In the genomic region with DNA sequence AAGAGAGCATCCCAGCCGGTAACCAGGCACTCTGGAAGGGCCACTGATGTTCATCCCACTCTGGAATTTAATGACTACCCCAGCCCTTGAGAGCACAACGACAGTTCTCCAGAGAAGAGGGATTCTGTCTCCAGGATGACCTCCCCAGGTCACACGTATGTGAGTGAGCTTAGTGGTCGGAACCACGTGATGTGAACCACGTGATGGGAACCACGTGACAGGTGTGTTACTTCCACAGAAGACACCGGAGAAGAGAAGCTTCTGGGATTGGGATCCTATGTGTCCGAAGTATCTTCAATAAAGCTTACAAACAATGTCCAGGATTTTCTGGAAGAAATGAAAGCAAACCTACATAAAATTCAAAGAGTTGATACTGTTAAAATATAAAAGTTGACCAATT, we compare ENCODE assay signal across 20 mouse cellular contexts.
DNase-seq lines count a peak whose midpoint lies in the region; ATAC-seq and TF ChIP-seq lines count a peak whose summit lies in the region.
"Had no signal": no experiment of that assay in that cellular context is flagged by ENCODE, and none has a peak within 500 bp of the region (broad histone marks: within the 10 kb centered on the region; RNA-seq: fewer than 3 reads in every experiment).

No protein-coding gene starts in this region.

- H3K79me2 ChIP-seq in C2C12 (ENCODE audit: control insufficient read depth, insufficient read depth) (no peaks in the 10 kb centered on the region), CH12.LX (replicated peaks; ENCODE audit: control insufficient read depth, extremely low read depth, insufficient read depth, poor library complexity, severe bottlenecking) (no peaks in the 10 kb centered on the region)

- ATAC-seq in forebrain, embryonic 14.5 days, result no peak
- ATAC-seq: activated CD4-positive, CD25-positive, alpha-beta regulatory T cell, adult 4 months; CD4-positive, CD25-positive, alpha-beta regulatory T cell, adult 4 months; forebrain, embryonic 13.5 days; forebrain, embryonic 16.5 days; Patski had no signal

- TF ChIP-seq RAD21 in CH12.LX (IDR thresholded peaks at IDR 0.05; ENCODE audit: low read depth, low read length), result no peak

- H3ac ChIP-seq in C2C12 (ENCODE audit: control insufficient read depth, insufficient read length, low read depth), result no peak overlapping the region

- in situ Hi-C loops in CH12.LX (cut with MboI; ENCODE audit: low pct_ligation_motif_present, low pct_unique_long_range_greater_than_20kb, low sequenced_read_pairs), result no loop called here

- dilution Hi-C loops in CH12.LX (cut with MboI; ENCODE audit: extremely low pct_ligation_motif_present, extremely low pct_unique_long_range_greater_than_20kb, low sequenced_read_pairs), result no loop called here

- no peak for DNase-seq in CH12.LX (ENCODE audit: extremely low read depth)
- peak; percentile 15 for DNase-seq in limb, embryonic 10.5 days (ENCODE audit: low spot score)
- DNase-seq in cerebellum, postnatal 14 days, result no peak
- no peak for DNase-seq in forebrain, embryonic 14.5 days (ENCODE audit: low spot score)
- no peak for DNase-seq in kidney, postnatal 4 days
- DNase-seq: adrenal gland, adult 8-10 months; adrenal gland, postnatal 14 days; cerebellum, adult 11 months; cerebellum, adult 18-20 months; cerebellum, adult 8-10 months; cerebellum, adult 9-11 months; cerebellum, postnatal 25 days had no signal

- H3K9ac ChIP-seq in CH12.LX (ENCODE audit: insufficient read depth, low read depth), result no peak overlapping the region
- H3K9ac ChIP-seq in forebrain, embryonic 14.5 days (ENCODE audit: low read length), result no peak overlapping the region
- H3K9ac ChIP-seq: embryonic facial prominence, embryonic 12.5 days; forebrain, embryonic 13.5 days had no signal

- H3K4me2 ChIP-seq in CH12.LX (ENCODE audit: insufficient read depth, low read depth, poor library complexity, severe bottlenecking), result no peak overlapping the region
- H3K4me2 ChIP-seq in forebrain, embryonic 14.5 days (ENCODE audit: low read length), result no peak overlapping the region
- H3K4me2 ChIP-seq: embryonic facial prominence, embryonic 12.5 days; forebrain, embryonic 13.5 days had no signal

- no peaks in the 10 kb centered on the region for H3K36me3 ChIP-seq in C2C12 (ENCODE audit: control insufficient read depth, insufficient read depth)
- H3K36me3 ChIP-seq in CH12.LX (replicated peaks in 1 of 2; ENCODE audit: control insufficient read depth in 1 of 2, insufficient read depth in 1 of 2, low read length in 1 of 2), result no peaks in the 10 kb centered on the region
- no peaks in the 10 kb centered on the region for H3K36me3 ChIP-seq in limb, embryonic 10.5 days
- H3K36me3 ChIP-seq in forebrain, embryonic 14.5 days (ENCODE audit: control insufficient read depth, insufficient read depth, low read length), result no peaks in the 10 kb centered on the region
- H3K36me3 ChIP-seq: embryonic facial prominence, embryonic 10.5 days; embryonic facial prominence, embryonic 12.5 days had no signal

- H3K4me3 ChIP-seq in C2C12 (ENCODE audit: insufficient read depth, poor library complexity, severe bottlenecking) (no peak overlapping the region), CH12.LX (replicated peaks in 1 of 3; ENCODE audit: low read depth in 2 of 3, low read length in 2 of 3, poor library complexity in 1 of 3) (no peak overlapping the region)
- no peak overlapping the region for H3K4me3 ChIP-seq in limb, embryonic 10.5 days
- H3K4me3 ChIP-seq in forebrain, embryonic 14.5 days (ENCODE audit: low read depth, low read length), result no peak overlapping the region
- H3K4me3 ChIP-seq: embryonic facial prominence, embryonic 10.5 days; embryonic facial prominence, embryonic 12.5 days; forebrain, embryonic 13.5 days had no signal

- 87% methylated on average over 9 of the region's 9 CpGs for WGBS in limb, embryonic 10.5 days
- WGBS in forebrain, embryonic 14.5 days, result 92% methylated on average over 9 of the region's 9 CpGs

- no peak for TF ChIP-seq CTCF in C2C12 (IDR thresholded peaks at IDR 0.05; ENCODE audit: control insufficient read depth, insufficient read depth, insufficient read length)
- TF ChIP-seq CTCF in CH12.LX (conservative IDR thresholded peaks at IDR 0.05 in 1 of 2, IDR thresholded peaks at IDR 0.05 in 1 of 2; ENCODE audit: low read depth in 2 of 2, low read length in 2 of 2), result no peak

- H3K4me1 ChIP-seq in CH12.LX (ENCODE audit: control insufficient read depth in 1 of 2, insufficient read depth in 2 of 2), result peaks cover 3 to 5% of the 10 kb centered on the region in 2 experiments; a peak in 1 of 4 replicates
- no peaks in the 10 kb centered on the region for H3K4me1 ChIP-seq in limb, embryonic 10.5 days
- H3K4me1 ChIP-seq in forebrain, embryonic 14.5 days (ENCODE audit: control insufficient read depth, insufficient read depth, low read length), result no peaks in the 10 kb centered on the region
- H3K4me1 ChIP-seq: embryonic facial prominence, embryonic 10.5 days; embryonic facial prominence, embryonic 12.5 days; forebrain, embryonic 13.5 days had no signal

- no peak for TF ChIP-seq POLR2A in CH12.LX (IDR thresholded peaks at IDR 0.05; ENCODE audit: low read depth, low read length)

- no peak for TF ChIP-seq EP300 in CH12.LX (IDR thresholded peaks at IDR 0.05; ENCODE audit: low read length)

- no peaks in the 10 kb centered on the region for H3K79me3 ChIP-seq in C2C12 (ENCODE audit: low read depth)

- H3K27ac ChIP-seq in CH12.LX (ENCODE audit: insufficient read depth, low read depth), result no peak overlapping the region
- no peak overlapping the region for H3K27ac ChIP-seq in limb, embryonic 10.5 days
- no peak overlapping the region for H3K27ac ChIP-seq in forebrain, embryonic 14.5 days (ENCODE audit: low read depth, low read length)
- H3K27ac ChIP-seq: embryonic facial prominence, embryonic 10.5 days; embryonic facial prominence, embryonic 12.5 days; forebrain, embryonic 13.5 days had no signal

- no peaks in the 10 kb centered on the region for H3K9me3 ChIP-seq in CH12.LX (replicated peaks; ENCODE audit: low read length)
- no peaks in the 10 kb centered on the region for H3K9me3 ChIP-seq in limb, embryonic 10.5 days (replicated peaks)
- no peaks in the 10 kb centered on the region for H3K9me3 ChIP-seq in forebrain, embryonic 14.5 days (replicated peaks; ENCODE audit: control insufficient read depth, low read length)
- H3K9me3 ChIP-seq: embryonic facial prominence, embryonic 10.5 days; embryonic facial prominence, embryonic 12.5 days; forebrain, embryonic 13.5 days had no signal

- H3K27me3 ChIP-seq in C2C12 (ENCODE audit: control insufficient read depth, insufficient read depth, insufficient read length) (no peaks in the 10 kb centered on the region), CH12.LX (replicated peaks) (no peaks in the 10 kb centered on the region)
- H3K27me3 ChIP-seq in limb, embryonic 10.5 days (ENCODE audit: low read depth, poor library complexity, severe bottlenecking), result no peaks in the 10 kb centered on the region
- no peaks in the 10 kb centered on the region for H3K27me3 ChIP-seq in forebrain, embryonic 14.5 days (replicated peaks; ENCODE audit: control insufficient read depth, insufficient read depth, low read length)
- H3K27me3 ChIP-seq: embryonic facial prominence, embryonic 12.5 days; forebrain, embryonic 13.5 days; Patski had no signal

TF ChIP-seq in C2C12, 6 proteins besides CTCF, POLR2A, EP300 and RAD21:
- TF ChIP-seq MYOG (IDR thresholded peaks at IDR 0.05; ENCODE audit: control insufficient read depth, extremely low read depth, insufficient read length) (no peak), MYOD1 (IDR thresholded peaks at IDR 0.05; ENCODE audit: control insufficient read depth, insufficient read length, low read depth) (no peak), CEBPB (IDR thresholded peaks at IDR 0.05; ENCODE audit: low read depth) (no peak), USF1 (IDR thresholded peaks at IDR 0.05; ENCODE audit: low read depth) (peak; percentile 38), MAX (IDR thresholded peaks at IDR 0.05) (no peak), FOSL1 (IDR thresholded peaks at IDR 0.05; ENCODE audit: insufficient read depth, low read length, poor library complexity, severe bottlenecking) (no peak)

TF ChIP-seq in CH12.LX, 34 proteins besides CTCF, POLR2A, EP300 and RAD21:
- peak; percentile 64 for TF ChIP-seq USF2 (conservative IDR thresholded peaks at IDR 0.05; ENCODE audit: low read depth, low read length)
- TF ChIP-seq UBTF (IDR thresholded peaks at IDR 0.05; ENCODE audit: low read depth, low read length), result no peak
- peak; percentile 54 for TF ChIP-seq USF1 (IDR thresholded peaks at IDR 0.05; ENCODE audit: low read depth, low read length)
